Mouse (Mus musculus): Measurements from ENCODE around the gene Pced1a. TPM values are rescaled to one million over a fixed set of nuclear protein-coding genes. Genes with fewer than 3 reads are reported as not detected.

Pced1a gene
- polyA plus RNA-seq, 1 experiment from 2014 or later = 10.1 TPM

DNA sequence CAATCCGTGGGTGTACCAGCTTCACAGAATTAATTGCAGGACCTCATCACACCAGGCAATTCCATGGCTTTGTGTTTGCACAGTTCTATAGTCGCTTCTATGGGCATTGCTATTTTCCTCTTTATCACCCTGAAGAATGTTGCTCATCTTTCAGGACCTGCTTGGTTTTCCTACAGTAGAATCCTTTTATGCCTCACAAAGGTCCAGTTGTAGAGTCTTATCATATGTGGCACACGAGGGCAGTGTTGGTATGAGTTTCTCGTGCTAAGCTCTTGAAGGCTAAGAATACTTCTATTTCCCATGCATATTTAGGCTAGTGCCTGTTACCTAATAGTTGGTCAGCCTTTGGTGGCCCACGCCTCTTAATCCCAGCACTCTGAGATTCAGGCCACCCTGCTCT is 611 bp upstream of the Pced1a start:
- Histone ChIP-seq H3K4me3 (replicated peaks; ENCODE audit: low read depth, low read length) (peak overlapping the region; percentile 73), H3K4me1 (ENCODE audit: control insufficient read depth, insufficient read depth, low read length) (peaks cover 19% of the 10 kb centered on the region), H3K27ac (replicated peaks; ENCODE audit: low read depth, low read length) (peak overlapping the region; percentile 95; the same call in 1 of the 2 replicates), H3K9me3 (ENCODE audit: control insufficient read depth, low read length) (no peaks in the 10 kb centered on the region), H3K4me2 (ENCODE audit: low read length) (peak overlapping the region; percentile 80), H3K27me3 (ENCODE audit: control insufficient read depth, insufficient read depth, low read length) (no peaks in the 10 kb centered on the region), H3K9ac (replicated peaks; ENCODE audit: low read length) (peak overlapping the region; percentile 78), H3K36me3 (ENCODE audit: control insufficient read depth, insufficient read depth, low read length) (no peaks in the 10 kb centered on the region)
- DNase-seq (peak; percentile 39), ATAC-seq (ENCODE audit: low FRiP score, low TSS enrichment) (no peak)
- 46% methylated on average over 5 of the region's 5 CpGs for WGBS

GRCm38 (mm10) chr2:130423397-130424125 is 940 bp downstream of the Pced1a start:
- H3K4me2 ChIP-seq (ENCODE audit: low read length) = peak overlapping the region; percentile 80
- H3K27ac ChIP-seq (replicated peaks; ENCODE audit: low read depth, low read length) = peak overlapping the region; percentile 95
- H3K4me1 ChIP-seq (ENCODE audit: control insufficient read depth, insufficient read depth, low read length) = peaks cover 19% of the 10 kb centered on the region
- H3K27me3 ChIP-seq (ENCODE audit: control insufficient read depth, insufficient read depth, low read length) = no peaks in the 10 kb centered on the region
- H3K9ac ChIP-seq (replicated peaks; ENCODE audit: low read length) = peak overlapping the region; percentile 78
- peaks cover 8% of the 10 kb centered on the region; the same call in 1 of the 2 replicates for H3K36me3 ChIP-seq (ENCODE audit: control insufficient read depth, insufficient read depth, low read length)
- no peaks in the 10 kb centered on the region for H3K9me3 ChIP-seq (ENCODE audit: control insufficient read depth, low read length)
- peak; percentile 94 for DNase-seq
- WGBS = 15% methylated on average over 49 of the region's 49 CpGs
- peak overlapping the region; percentile 73 for H3K4me3 ChIP-seq (replicated peaks; ENCODE audit: low read depth, low read length)
- ATAC-seq (ENCODE audit: low FRiP score, low TSS enrichment) = peak; percentile 74

GRCm38 (mm10) chr2:130421781-130422620 is 2.5 kb downstream of the Pced1a start:
- Histone ChIP-seq H3K4me1 (ENCODE audit: control insufficient read depth, insufficient read depth, low read length) (peaks cover 19% of the 10 kb centered on the region), H3K36me3 (ENCODE audit: control insufficient read depth, insufficient read depth, low read length) (peaks cover 11% of the 10 kb centered on the region; the same call in 1 of the 2 replicates), H3K27ac (replicated peaks; ENCODE audit: low read depth, low read length) (no peak overlapping the region), H3K27me3 (ENCODE audit: control insufficient read depth, insufficient read depth, low read length) (no peaks in the 10 kb centered on the region), H3K9ac (replicated peaks; ENCODE audit: low read length) (no peak overlapping the region), H3K9me3 (ENCODE audit: control insufficient read depth, low read length) (no peaks in the 10 kb centered on the region), H3K4me2 (ENCODE audit: low read length) (no peak overlapping the region), H3K4me3 (replicated peaks; ENCODE audit: low read depth, low read length) (no peak overlapping the region)
- WGBS = 97% methylated on average over 26 of the region's 26 CpGs
- ATAC-seq (ENCODE audit: low FRiP score, low TSS enrichment) (no peak), DNase-seq (no peak)

- ATAC-seq (ENCODE audit: low FRiP score, low TSS enrichment) (no peak), DNase-seq (peak; percentile 4)
- Histone ChIP-seq H3K36me3 (ENCODE audit: control insufficient read depth, insufficient read depth, low read length) (peaks cover 10% of the 10 kb centered on the region; the same call in 1 of the 2 replicates), H3K4me1 (ENCODE audit: control insufficient read depth, insufficient read depth, low read length) (no peaks in the 10 kb centered on the region), H3K27me3 (ENCODE audit: control insufficient read depth, insufficient read depth, low read length) (no peaks in the 10 kb centered on the region), H3K9ac (replicated peaks; ENCODE audit: low read length) (no peak overlapping the region), H3K9me3 (ENCODE audit: control insufficient read depth, low read length) (no peaks in the 10 kb centered on the region), H3K4me2 (ENCODE audit: low read length) (no peak overlapping the region), H3K27ac (replicated peaks; ENCODE audit: low read depth, low read length) (no peak overlapping the region), H3K4me3 (replicated peaks; ENCODE audit: low read depth, low read length) (no peak overlapping the region)
- 76% methylated on average over 6 of the region's 6 CpGs for WGBS
These were observed 10.2 kb downstream of the Pced1a start for GRCm38 (mm10) chr2:130414094-130414856.

- Histone ChIP-seq H3K27me3 (ENCODE audit: control insufficient read depth, insufficient read depth, low read length) (no peaks in the 10 kb centered on the region), H3K9me3 (ENCODE audit: control insufficient read depth, low read length) (no peaks in the 10 kb centered on the region), H3K4me1 (ENCODE audit: control insufficient read depth, insufficient read depth, low read length) (no peaks in the 10 kb centered on the region), H3K36me3 (ENCODE audit: control insufficient read depth, insufficient read depth, low read length) (no peaks in the 10 kb centered on the region), H3K4me3 (replicated peaks; ENCODE audit: low read depth, low read length) (no peak overlapping the region), H3K9ac (replicated peaks; ENCODE audit: low read length) (no peak overlapping the region), H3K27ac (replicated peaks; ENCODE audit: low read depth, low read length) (no peak overlapping the region), H3K4me2 (ENCODE audit: low read length) (no peak overlapping the region)
- ATAC-seq (ENCODE audit: low FRiP score, low TSS enrichment) (no peak), DNase-seq (no peak)
- 82% methylated on average over 3 of the region's 3 CpGs for WGBS
These were observed 11.7 kb downstream of the Pced1a start for GRCm38 (mm10) chr2:130412775-130413174.

GRCm38 (mm10) chr2:130411558-130412495 is 12.7 kb downstream of the Pced1a start:
- peak; percentile 62; the same call in 1 of the 2 replicates for ATAC-seq (ENCODE audit: low FRiP score, low TSS enrichment)
- no peak overlapping the region for H3K9ac ChIP-seq (replicated peaks; ENCODE audit: low read length)
- H3K4me1 ChIP-seq (ENCODE audit: control insufficient read depth, insufficient read depth, low read length) = no peaks in the 10 kb centered on the region
- DNase-seq = peak; percentile 92
- no peaks in the 10 kb centered on the region for H3K36me3 ChIP-seq (ENCODE audit: control insufficient read depth, insufficient read depth, low read length)
- no peak overlapping the region for H3K27ac ChIP-seq (replicated peaks; ENCODE audit: low read depth, low read length)
- WGBS = 35% methylated on average over 16 of the region's 16 CpGs
- no peaks in the 10 kb centered on the region for H3K27me3 ChIP-seq (ENCODE audit: control insufficient read depth, insufficient read depth, low read length)
- H3K4me2 ChIP-seq (ENCODE audit: low read length) = no peak overlapping the region
- no peak overlapping the region for H3K4me3 ChIP-seq (replicated peaks; ENCODE audit: low read depth, low read length)
- H3K9me3 ChIP-seq (ENCODE audit: control insufficient read depth, low read length) = no peaks in the 10 kb centered on the region

GRCm38 (mm10) chr2:130408194-130408593 is 16.3 kb downstream of the Pced1a start:
- ATAC-seq (ENCODE audit: low FRiP score, low TSS enrichment) (no peak), DNase-seq (peak; percentile 62)

More at GRCm38 (mm10) chr2:130408194-130408593, 16.3 kb downstream of the Pced1a start:
- 20% methylated on average over 6 of the region's 6 CpGs for WGBS
- Histone ChIP-seq H3K36me3 (ENCODE audit: control insufficient read depth, insufficient read depth, low read length) (no peaks in the 10 kb centered on the region), H3K4me1 (ENCODE audit: control insufficient read depth, insufficient read depth, low read length) (no peaks in the 10 kb centered on the region), H3K27me3 (ENCODE audit: control insufficient read depth, insufficient read depth, low read length) (no peaks in the 10 kb centered on the region), H3K27ac (replicated peaks; ENCODE audit: low read depth, low read length) (no peak overlapping the region), H3K9me3 (ENCODE audit: control insufficient read depth, low read length) (no peaks in the 10 kb centered on the region), H3K4me2 (ENCODE audit: low read length) (no peak overlapping the region), H3K9ac (replicated peaks; ENCODE audit: low read length) (no peak overlapping the region), H3K4me3 (replicated peaks; ENCODE audit: low read depth, low read length) (no peak overlapping the region)

Measured in midbrain, embryonic 14.5 days (tissue).